In genomic region chr6:14899021-14899610, GRCm38 (mm10) we compare ENCODE assay signal across 10 mouse cellular contexts. TPM values are rescaled to one million over a fixed set of nuclear protein-coding genes. Genes with fewer than 3 reads are reported as not detected.
DNase-seq lines count a peak whose midpoint lies in the region; ATAC-seq and TF ChIP-seq lines count a peak whose summit lies in the region.
"Had no signal": no experiment of that assay in that cellular context is flagged by ENCODE, and none has a peak within 500 bp of the region (broad histone marks: within the 10 kb centered on the region; RNA-seq: fewer than 3 reads in every experiment).

No protein-coding gene starts in this region.

- 24% methylated on average over 19 of the region's 19 CpGs for WGBS in lung, postnatal 0 days
- 27% methylated on average over 19 of the region's 19 CpGs for WGBS in kidney, adult 2 months

- TF ChIP-seq POLR2A in kidney, adult 2 months (IDR thresholded peaks at IDR 0.05; ENCODE audit: low read depth, low read length) = no peak

- H3K36me3 ChIP-seq in lung, postnatal 0 days (ENCODE audit: insufficient read depth, low read length) = no peaks in the 10 kb centered on the region
- no peaks in the 10 kb centered on the region for H3K36me3 ChIP-seq in kidney, adult 2 months (ENCODE audit: control insufficient read depth, insufficient read depth, low read length)

- no peaks in the 10 kb centered on the region for H3K27me3 ChIP-seq in lung, postnatal 0 days (replicated peaks; ENCODE audit: insufficient read depth, low read length)
- H3K27me3 ChIP-seq in kidney, adult 2 months (replicated peaks; ENCODE audit: control insufficient read depth, insufficient read depth, low read length) = peaks cover 4% of the 10 kb centered on the region; the same call in 1 of the 2 replicates

- H3K9ac ChIP-seq in lung, postnatal 0 days (replicated peaks; ENCODE audit: low read depth) = no peak overlapping the region

- intact Hi-C loops in heart, postnatal 36 days (cut with DNase I) = loop anchor here (5.0 kb wide), 1 partner anchor 1323 kb away; no protein-coding TSS in a partner anchor

- H3K4me1 ChIP-seq in lung, postnatal 0 days (ENCODE audit: insufficient read depth, low read depth, low read length) = peaks cover 6% of the 10 kb centered on the region; the same call in 1 of the 2 replicates
- H3K4me1 ChIP-seq in kidney, adult 2 months (ENCODE audit: control insufficient read depth, insufficient read depth, low read length) = no peaks in the 10 kb centered on the region

- H3K4me3 ChIP-seq in lung, postnatal 0 days (ENCODE audit: low read depth, low read length) = peak overlapping the region; percentile 32
- H3K4me3 ChIP-seq in kidney, adult 2 months (ENCODE audit: insufficient read depth, low read depth, low read length) = no peak overlapping the region

- TF ChIP-seq CTCF in lung, postnatal 0 days (IDR thresholded peaks at IDR 0.05) = no peak
- TF ChIP-seq CTCF in kidney, adult 2 months (conservative IDR thresholded peaks at IDR 0.05; ENCODE audit: insufficient read depth, insufficient read length, low read depth, low read length) = no peak

- DNase-seq in right cerebral cortex, postnatal 25 days = peak; percentile 4
- DNase-seq in right cerebral cortex, postnatal 14 days = no peak
- peak; percentile 8 to 9 for DNase-seq in heart, postnatal 36 days
- peak; percentile 31 for DNase-seq in lung, postnatal 0 days (ENCODE audit: low spot score)
- no peak for DNase-seq in left cerebral cortex, adult 8-10 months (ENCODE audit: low spot score in 2 of 2)
- DNase-seq in kidney, adult 2 months = no peak
- no peak for DNase-seq in cerebellum, postnatal 36 days
- no peak for DNase-seq in right cerebral cortex, adult 18-20 months

- no peak for TF ChIP-seq EP300 in lung, postnatal 0 days (IDR thresholded peaks at IDR 0.05)

- peak overlapping the region; percentile 43; the same call in 1 of the 2 replicates for H3K27ac ChIP-seq in lung, postnatal 0 days (ENCODE audit: low read length)
- H3K27ac ChIP-seq in kidney, adult 2 months (ENCODE audit: insufficient read depth, low read depth, low read length) = no peak overlapping the region

- no peak for ATAC-seq in lung, postnatal 0 days
- ATAC-seq: Patski had no signal

- peak overlapping the region; percentile 83 for H3K4me2 ChIP-seq in lung, postnatal 0 days (replicated peaks; ENCODE audit: low read depth, low read length)

- H3K9me3 ChIP-seq in lung, postnatal 0 days (ENCODE audit: low read length) = no peaks in the 10 kb centered on the region

RNA-seq across cellular contexts. Expression of gene Foxp2, which starts 2.0 kb away (rescaled TPM):
- 1 to 10 TPM; 2.6 to 3.2 TPM for total RNA-seq in heart, postnatal 36 days (2021)
- 9.8 and 12.4 TPM in 2 replicates for polyA plus RNA-seq in lung, postnatal 0 days (2015; fragmentation: Nextera tagmentation; extraction: Ambion mirVana)
- total RNA-seq in left cerebral cortex, adult 8-10 months (2022) = 10 to 100 TPM; 17.4 to 23.3 (median 20.3) TPM
- polyA plus RNA-seq in kidney, adult 2 months (2012; rRNA removed) = 0.69 and 0.86 TPM in 2 replicates
- total RNA-seq: hematopoietic stem cell, adult 5-6 weeks had no signal
- polyA plus RNA-seq: Patski had no signal

Comparison
In these comparisons a context has a peak if more than half of its experiments do, and no peak if none do; other contexts are left out.
1. DNase-seq: peak in right cerebral cortex, postnatal 25 days (single experiment), heart, postnatal 36 days (2 of 2) and lung, postnatal 0 days (single experiment); none in right cerebral cortex, postnatal 14 days (single experiment), left cerebral cortex, adult 8-10 months (0 of 2), kidney, adult 2 months (single experiment), cerebellum, postnatal 36 days (0 of 2) and right cerebral cortex, adult 18-20 months (single experiment).
2. RNA of gene Foxp2, which starts 2.0 kb away (total RNA-seq): 17.4 to 23.3 TPM in left cerebral cortex, adult 8-10 months; 2.6 to 3.2 TPM in heart, postnatal 36 days; every median in the first group is over 4 times any median in the second.